Mouse (Mus musculus) forebrain, embryonic 16.5 days (tissue): ENCODE measurements around the gene Klhl22. TPM values are rescaled to one million over a fixed set of nuclear protein-coding genes. Genes with fewer than 3 reads are reported as not detected.

Source experiments
- ATAC-seq: fragments of 200-750 bp; cut with Nextera tagmentation; 2 replicates; pipeline ENCODE4 v1.8.0; 2017; ENCODE audit warnings: mild to moderate bottlenecking, moderate library complexity
- H3K27ac ChIP-seq: fragments of 300-500 bp; sonication (generic); 2 replicates; pipeline ENCODE4 v1.5.1; 2014; ENCODE audit warnings: low read length, control low read depth
- H3K27me3 ChIP-seq: fragments of 300-500 bp; sonication (generic); replicated peaks from 2 replicates; pipeline ENCODE4 v1.6.1; 2014; ENCODE audit warnings: low read length; ENCODE audit not compliant: control insufficient read depth, insufficient read depth
- H3K36me3 ChIP-seq: fragments of 300-500 bp; sonication (generic); 2 replicates; pipeline ENCODE4 v1.6.1; 2014; ENCODE audit not compliant: control insufficient read depth, insufficient read depth
- H3K4me1 ChIP-seq: fragments of 300-500 bp; sonication (generic); replicated peaks from 2 replicates; pipeline ENCODE4 v1.6.1; 2014; ENCODE audit warnings: low read length; ENCODE audit not compliant: control insufficient read depth, insufficient read depth
- H3K4me2 ChIP-seq: fragments of 300-500 bp; sonication (generic); 2 replicates; pipeline ENCODE4 v1.6.1; 2014; ENCODE audit warnings: mild to moderate bottlenecking, low read length, control low read depth
- H3K4me3 ChIP-seq: fragments of 300-500 bp; sonication (generic); replicated peaks from 2 replicates; pipeline ENCODE4 v1.5.1; 2014; ENCODE audit warnings: mild to moderate bottlenecking, low read length, control low read depth
- H3K9ac ChIP-seq: fragments of 300-500 bp; sonication (generic); replicated peaks from 2 replicates; pipeline ENCODE4 v1.6.1; 2014; ENCODE audit warnings: low read depth, low read length, control low read depth
- H3K9me3 ChIP-seq: fragments of 300-500 bp; sonication (generic); 2 replicates; pipeline ENCODE4 v1.6.1; 2016; ENCODE audit warnings: low read length; ENCODE audit not compliant: control insufficient read depth
- WGBS: fragments of 180-500 bp; shearing (Covaris S2); extraction: QIAGEN DNeasy Blood & Tissue Kit; methylation state at CpG from one replicate; pipeline ENCODE4 v1.1.7; 2014; 5-methylcytosine and 5-hydroxymethylcytosine counted together
- polyA plus RNA-seq: library from polyadenylated mRNA; unstranded; fragments of >200 nt; fragmentation: Nextera tagmentation; extraction: Ambion mirVana; gene quantifications from 2 replicates; pipeline ENCODE4 v1.2.1, GENCODE M21; 2015

The Klhl22 gene
- polyA plus RNA-seq, 1 experiment from 2014 or later: 89.5 TPM

DNA sequence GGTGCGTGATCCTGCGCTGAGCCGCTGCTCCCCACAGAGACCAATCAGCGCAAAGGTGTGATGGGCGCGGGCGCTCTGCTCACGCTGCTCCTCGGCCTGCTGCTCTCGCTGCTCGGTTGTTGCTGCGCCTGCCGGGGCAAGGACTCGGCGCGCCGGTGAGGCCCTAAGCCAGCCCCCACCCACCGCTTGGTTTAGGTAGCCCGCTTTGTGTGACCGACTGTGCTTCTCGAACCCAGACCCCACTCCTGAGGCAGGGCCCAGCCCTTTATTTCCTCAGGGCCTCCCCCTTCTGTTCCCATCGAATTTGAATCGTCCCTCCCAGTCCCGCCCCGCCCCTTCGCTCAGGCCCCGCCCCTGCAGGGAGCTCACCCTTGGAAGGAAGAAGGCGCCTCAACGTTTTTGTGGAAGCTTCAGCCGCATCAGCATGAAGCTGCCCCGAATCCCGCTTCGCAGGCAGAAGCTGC is 45.1 kb downstream of the Klhl22 start:
- Histone ChIP-seq H3K36me3 (no peaks in the 10 kb centered on the region), H3K9me3 (no peaks in the 10 kb centered on the region), H3K4me3 (peak overlapping the region; percentile 43), H3K4me1 (peaks cover 48% of the 10 kb centered on the region), H3K4me2 (peak overlapping the region; percentile 60), H3K9ac (peak overlapping the region; percentile 45; the same call in 1 of the 2 replicates), H3K27me3 (peaks cover 64% of the 10 kb centered on the region), H3K27ac (no peak overlapping the region)
- ATAC-seq: no peak
- WGBS: under 1% methylated on average over 33 of the region's 33 CpGs

DNA sequence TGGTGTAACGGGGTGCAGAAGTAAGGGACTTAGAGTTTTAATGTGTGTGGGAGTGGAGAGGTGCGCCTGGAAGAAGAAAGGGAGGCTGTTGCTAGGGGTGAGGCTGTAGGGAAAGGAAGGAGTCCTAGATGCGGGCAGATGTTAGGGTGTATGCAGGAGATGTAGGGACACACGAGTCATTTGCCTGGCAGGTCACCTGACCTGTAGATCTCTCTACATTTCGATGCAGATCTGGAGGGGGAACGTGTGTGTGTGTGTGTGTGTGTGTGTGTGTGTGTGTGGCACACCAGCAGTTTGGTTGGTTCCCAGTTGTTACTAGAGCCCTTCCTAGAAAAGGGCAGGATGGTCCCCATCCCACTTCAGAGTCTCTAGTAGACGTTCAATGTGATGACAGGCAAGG is 45.6 kb downstream of the Klhl22 start:
- Histone ChIP-seq H3K9ac (no peak overlapping the region), H3K9me3 (no peaks in the 10 kb centered on the region), H3K4me2 (peak overlapping the region; percentile 60; the same call in 1 of the 2 replicates), H3K27ac (no peak overlapping the region), H3K36me3 (no peaks in the 10 kb centered on the region), H3K4me3 (peak overlapping the region; percentile 43), H3K4me1 (peaks cover 48% of the 10 kb centered on the region), H3K27me3 (peaks cover 59% of the 10 kb centered on the region)
- WGBS: 1% methylated on average over 7 of the region's 7 CpGs
- no peak for ATAC-seq

DNA sequence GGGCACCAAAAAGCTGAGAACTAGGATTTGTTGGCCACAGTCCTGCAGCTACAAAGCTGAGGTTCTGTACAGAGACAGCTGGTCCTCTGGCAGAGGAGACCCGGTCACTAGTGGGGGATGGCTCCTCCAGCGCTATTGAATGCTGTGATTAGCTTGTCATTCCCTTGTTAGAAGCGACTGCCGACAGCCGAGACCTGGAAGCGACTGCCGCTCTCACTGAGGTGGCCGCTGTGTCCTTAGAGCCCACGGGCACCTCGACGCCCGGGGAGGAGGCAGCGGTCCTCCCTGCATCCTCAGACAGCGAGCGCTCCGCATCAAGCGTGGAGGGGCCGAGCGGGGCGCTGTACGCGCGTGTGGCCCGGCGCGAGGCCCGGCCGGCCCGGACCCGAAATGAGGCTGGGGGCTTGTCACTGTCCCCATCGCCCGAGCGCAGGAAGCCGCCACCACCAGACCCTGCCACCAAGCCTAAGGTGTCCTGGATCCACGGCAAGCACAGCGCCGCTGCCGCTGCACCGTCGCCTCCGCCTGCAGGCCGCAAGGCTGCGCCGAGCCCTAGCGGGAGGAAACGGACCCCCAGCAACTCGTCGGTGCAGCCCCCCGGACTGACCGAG is 47.3 kb downstream of the Klhl22 start:
- peak overlapping the region; percentile 92 for H3K27ac ChIP-seq
- H3K4me1 ChIP-seq: peaks cover 48% of the 10 kb centered on the region
- peaks cover 47% of the 10 kb centered on the region for H3K27me3 ChIP-seq
- peak; percentile 45 for ATAC-seq
- WGBS: 5% methylated on average over 45 of the region's 50 CpGs
- peak overlapping the region; percentile 95 for H3K4me2 ChIP-seq
- H3K4me3 ChIP-seq: peak overlapping the region; percentile 72
- H3K9me3 ChIP-seq: no peaks in the 10 kb centered on the region
- peak overlapping the region; percentile 93 for H3K9ac ChIP-seq
- H3K36me3 ChIP-seq: no peaks in the 10 kb centered on the region

GRCm38 (mm10) chr16:17807192-17808009 is 48.0 kb downstream of the Klhl22 start:
- peak overlapping the region; percentile 72 for H3K4me3 ChIP-seq
- H3K27me3 ChIP-seq: peaks cover 39% of the 10 kb centered on the region
- ATAC-seq: peak; percentile 94
- H3K9me3 ChIP-seq: no peaks in the 10 kb centered on the region
- peak overlapping the region; percentile 93 for H3K9ac ChIP-seq
- no peaks in the 10 kb centered on the region for H3K36me3 ChIP-seq
- H3K27ac ChIP-seq: peak overlapping the region; percentile 92
- H3K4me2 ChIP-seq: peak overlapping the region; percentile 95
- 1% methylated on average over 72 of the region's 73 CpGs for WGBS
- peaks cover 44% of the 10 kb centered on the region for H3K4me1 ChIP-seq

DNA sequence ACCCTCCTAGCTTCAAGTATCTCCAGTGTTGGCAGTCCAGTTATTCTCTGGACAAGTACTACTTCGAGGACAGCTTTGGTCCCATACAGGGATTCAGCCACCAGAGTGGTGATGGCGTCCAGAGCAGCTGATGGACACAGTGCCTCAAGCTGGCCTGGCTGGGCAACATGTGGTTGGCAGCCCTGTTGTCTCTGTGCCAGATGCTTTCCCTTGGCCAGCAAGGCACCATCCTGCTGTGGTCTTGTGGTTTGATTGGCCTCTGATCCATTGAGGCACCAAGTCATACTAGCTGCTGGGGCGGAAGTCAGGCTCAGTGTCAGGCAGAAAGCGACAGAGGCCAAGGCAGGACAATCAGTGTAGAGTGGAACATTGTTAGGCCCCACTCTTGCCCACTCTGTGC is 49.7 kb downstream of the Klhl22 start:
- Histone ChIP-seq H3K9ac (no peak overlapping the region), H3K27ac (no peak overlapping the region), H3K4me2 (no peak overlapping the region), H3K4me1 (peaks cover 27% of the 10 kb centered on the region), H3K36me3 (no peaks in the 10 kb centered on the region), H3K4me3 (no peak overlapping the region), H3K27me3 (peaks cover 25% of the 10 kb centered on the region), H3K9me3 (no peaks in the 10 kb centered on the region)
- WGBS: 80% methylated on average over 4 of the region's 4 CpGs
- ATAC-seq: no peak

DNA sequence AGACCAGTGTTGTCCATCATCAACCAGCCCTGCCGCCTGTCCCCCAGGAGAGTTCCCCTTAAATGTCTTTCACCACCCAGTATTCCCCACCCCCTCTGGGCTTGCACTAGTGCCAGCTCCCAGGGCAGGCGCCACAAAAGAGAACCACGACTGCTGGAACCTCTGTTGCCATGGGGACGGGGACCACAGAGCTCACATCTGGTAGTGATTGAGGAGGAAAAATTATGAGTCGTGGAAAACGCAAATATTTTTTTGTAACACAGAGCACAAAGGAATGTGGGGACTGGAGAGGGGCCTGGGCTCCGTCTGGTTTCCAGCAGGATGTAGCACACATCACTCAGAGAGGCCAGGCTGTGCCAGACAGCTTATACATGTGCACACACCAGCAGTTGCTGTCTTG is 50.3 kb downstream of the Klhl22 start:
- no peak overlapping the region for H3K4me2 ChIP-seq
- H3K9ac ChIP-seq: no peak overlapping the region
- H3K27ac ChIP-seq: peak overlapping the region; percentile 52

DNA sequence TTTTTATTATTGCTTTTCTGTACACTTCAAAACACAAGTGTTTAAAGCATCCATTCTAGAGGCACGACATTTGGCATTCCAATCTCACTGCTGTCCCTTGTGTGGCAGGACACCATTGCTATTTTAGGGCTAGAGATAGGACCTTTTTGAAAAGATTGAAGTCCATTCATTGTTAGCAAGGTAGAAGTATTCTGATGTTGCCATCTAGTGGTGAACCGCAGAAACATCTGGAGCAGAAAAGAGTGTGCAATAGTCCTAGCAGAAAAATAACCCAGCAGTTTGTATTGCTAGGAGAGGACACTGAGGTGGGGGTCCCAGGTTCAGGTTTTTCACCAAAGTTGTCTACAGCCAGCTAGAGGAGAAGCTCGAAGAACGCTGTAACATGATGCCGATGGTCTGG is 52.7 kb downstream of the Klhl22 start:
- WGBS: 4% methylated on average over 5 of the region's 5 CpGs
- ATAC-seq: no peak

More for the DNA sequence above, 50.3 kb downstream of the Klhl22 start:
- H3K4me1 ChIP-seq: peaks cover 21% of the 10 kb centered on the region
- peaks cover 22% of the 10 kb centered on the region for H3K27me3 ChIP-seq
- no peak for ATAC-seq
- no peaks in the 10 kb centered on the region for H3K36me3 ChIP-seq
- H3K9me3 ChIP-seq: no peaks in the 10 kb centered on the region
- no peak overlapping the region for H3K4me3 ChIP-seq
- 18% methylated on average over 7 of the region's 7 CpGs for WGBS

DNA sequence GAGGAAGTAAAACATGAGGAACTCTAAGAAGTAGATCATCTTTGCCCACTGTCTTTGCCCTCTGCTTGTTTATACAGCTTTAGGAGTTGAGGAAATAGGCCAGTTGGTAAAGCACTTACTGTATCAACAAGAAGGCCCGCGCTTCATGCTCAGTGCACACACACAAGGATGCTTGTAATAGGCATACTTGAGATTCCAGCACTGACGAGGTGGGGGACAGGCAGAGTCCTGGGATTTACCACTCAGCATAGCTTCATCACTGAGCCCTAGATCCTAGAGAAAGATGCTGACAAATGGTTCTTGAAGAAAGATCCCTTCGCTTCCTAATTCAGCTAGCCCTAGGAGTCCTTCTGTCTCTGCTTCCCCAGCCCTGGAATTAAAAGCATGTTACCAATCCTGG is 53.8 kb downstream of the Klhl22 start:
- ATAC-seq: no peak
- Histone ChIP-seq H3K36me3 (no peaks in the 10 kb centered on the region), H3K4me1 (peaks cover 9% of the 10 kb centered on the region), H3K27ac (no peak overlapping the region), H3K4me2 (no peak overlapping the region), H3K9me3 (no peaks in the 10 kb centered on the region), H3K4me3 (no peak overlapping the region), H3K9ac (no peak overlapping the region), H3K27me3 (peaks cover 9% of the 10 kb centered on the region; the same call in 1 of the 2 replicates)
- 59% methylated on average over 4 of the region's 4 CpGs for WGBS

More for the DNA sequence above, 52.7 kb downstream of the Klhl22 start:
- Histone ChIP-seq H3K4me1 (peaks cover 18% of the 10 kb centered on the region), H3K9me3 (no peaks in the 10 kb centered on the region), H3K4me3 (no peak overlapping the region), H3K36me3 (no peaks in the 10 kb centered on the region), H3K27me3 (peaks cover 6% of the 10 kb centered on the region; the same call in 1 of the 2 replicates), H3K4me2 (no peak overlapping the region), H3K9ac (no peak overlapping the region), H3K27ac (no peak overlapping the region)
